Mouse (Mus musculus) kidney, embryonic 15.5 days (tissue): Measurements from ENCODE around the gene Rab21. TPM values are rescaled to one million over a fixed set of nuclear protein-coding genes. Genes with fewer than 3 reads are reported as not detected.
A peak's percentile ranks its signal among the peaks of the same experiment; 100 is the strongest.

Experiments
- ATAC-seq: fragments of 200-750 bp; cut with Nextera tagmentation; replicated peaks from 2 replicates; pipeline ENCODE4 v1.8.0; 2017; ENCODE audit warnings: moderate TSS enrichment; ENCODE audit not compliant: low FRiP score
- H3K27ac ChIP-seq: fragments of 300-500 bp; sonication (generic); 2 replicates; pipeline ENCODE4 v1.5.1; 2015; ENCODE audit warnings: mild to moderate bottlenecking, inconsistent platforms
- H3K27me3 ChIP-seq: fragments of 300-500 bp; sonication (generic); 2 replicates; pipeline ENCODE4 v1.6.1; 2015; ENCODE audit warnings: inconsistent platforms
- H3K36me3 ChIP-seq: fragments of 300-500 bp; sonication (generic); 2 replicates; pipeline ENCODE4 v1.6.1; 2015; ENCODE audit warnings: inconsistent platforms
- H3K4me1 ChIP-seq: fragments of 300-500 bp; sonication (generic); 2 replicates; pipeline ENCODE4 v1.6.1; 2015; ENCODE audit warnings: inconsistent platforms
- H3K4me2 ChIP-seq: fragments of 300-500 bp; sonication (generic); 2 replicates; pipeline ENCODE4 v1.6.1; 2015; ENCODE audit warnings: moderate library complexity, mild to moderate bottlenecking, inconsistent platforms
- H3K4me3 ChIP-seq: fragments of 300-500 bp; sonication (generic); replicated peaks from 2 replicates; pipeline ENCODE4 v1.5.1; 2015; ENCODE audit warnings: mild to moderate bottlenecking, inconsistent platforms
- H3K9ac ChIP-seq: fragments of 300-500 bp; sonication (generic); 2 replicates; pipeline ENCODE4 v1.6.1; 2015; ENCODE audit warnings: mild to moderate bottlenecking, inconsistent platforms
- H3K9me3 ChIP-seq: fragments of 300-500 bp; sonication (generic); replicated peaks from 2 replicates; pipeline ENCODE4 v1.6.1; 2016; ENCODE audit warnings: inconsistent platforms
- WGBS: fragments of 180-500 bp; shearing (Covaris S2); methylation state at CpG from one replicate; pipeline ENCODE4 v1.1.7; 2015; ENCODE audit warnings: mixed read lengths; 5-methylcytosine and 5-hydroxymethylcytosine counted together
- polyA plus RNA-seq: library from polyadenylated mRNA; unstranded; fragments of >200 nt; fragmentation: Nextera tagmentation; extraction: Ambion mirVana; gene quantifications from 2 replicates; pipeline ENCODE4 v1.2.1, GENCODE M21; 2015

The Rab21 gene
- polyA plus RNA-seq, 1 experiment from 2014 or later, result 5.3 TPM

DNA sequence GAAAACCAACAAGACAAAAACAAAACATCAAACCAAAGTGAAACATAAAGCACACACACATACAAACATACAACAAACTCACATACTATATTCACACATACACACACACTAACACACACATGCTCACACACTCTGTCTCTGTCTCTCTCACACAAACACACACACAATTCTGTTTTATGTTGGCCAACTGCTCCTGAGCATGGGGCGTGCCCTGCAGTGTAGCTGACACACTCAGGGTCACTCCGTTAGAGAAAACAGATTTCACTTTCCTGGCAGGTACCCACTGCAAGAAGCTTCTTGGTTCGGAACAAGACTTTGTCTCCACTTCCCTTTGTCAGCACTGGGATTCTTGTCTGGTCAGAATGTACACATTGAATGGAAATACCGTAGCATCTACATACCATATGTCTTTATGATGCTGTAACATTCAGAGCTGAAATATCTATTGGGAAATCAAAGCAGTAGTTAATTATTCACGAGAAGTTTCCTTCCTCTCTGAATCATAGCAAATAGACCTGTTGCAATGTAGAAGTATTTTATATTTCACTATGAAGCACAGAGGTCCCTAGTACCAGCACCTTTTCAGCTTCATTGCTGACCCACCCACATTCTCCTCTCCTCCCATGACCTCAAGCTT lies 52.4 kb downstream of the Rab21 start:
- H3K4me2 ChIP-seq, result no peak overlapping the region
- H3K9me3 ChIP-seq, result peaks cover 3% of the 10 kb centered on the region; the same call in 1 of the 2 replicates
- H3K4me3 ChIP-seq, result no peak overlapping the region
- no peaks in the 10 kb centered on the region for H3K36me3 ChIP-seq
- no peak overlapping the region for H3K9ac ChIP-seq
- 55% methylated on average over 5 of the region's 5 CpGs for WGBS
- no peak for ATAC-seq
- H3K4me1 ChIP-seq, result no peaks in the 10 kb centered on the region
- no peaks in the 10 kb centered on the region for H3K27me3 ChIP-seq
- H3K27ac ChIP-seq, result no peak overlapping the region

DNA sequence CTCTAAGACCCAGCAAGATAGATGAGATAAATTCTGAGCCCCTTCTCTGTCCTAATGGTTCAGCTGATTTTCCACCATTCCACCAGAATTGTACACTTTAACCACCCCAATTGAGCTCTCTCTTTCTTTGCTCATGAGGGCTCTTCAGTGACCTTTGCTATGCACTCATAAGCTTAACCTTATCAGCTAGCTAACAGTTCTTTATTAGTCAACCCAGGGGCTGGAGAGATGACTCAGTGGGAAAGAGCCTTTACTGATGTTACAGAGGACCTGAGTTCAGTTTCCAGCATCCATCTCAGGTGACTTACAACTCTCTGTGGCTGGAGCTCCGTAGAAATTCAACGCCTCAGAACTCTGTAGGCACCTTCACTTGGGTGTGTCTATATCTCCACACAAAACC lies 53.1 kb downstream of the Rab21 start:
- no peaks in the 10 kb centered on the region for H3K36me3 ChIP-seq
- no peak overlapping the region for H3K27ac ChIP-seq
- H3K9ac ChIP-seq, result no peak overlapping the region
- no peaks in the 10 kb centered on the region for H3K4me1 ChIP-seq
- H3K27me3 ChIP-seq, result no peaks in the 10 kb centered on the region
- H3K4me3 ChIP-seq, result no peak overlapping the region
- WGBS, result 79% methylated on average over 2 of the region's 2 CpGs
- no peak overlapping the region for H3K4me2 ChIP-seq
- ATAC-seq, result no peak
- peaks cover 3% of the 10 kb centered on the region; the same call in 1 of the 2 replicates for H3K9me3 ChIP-seq

DNA sequence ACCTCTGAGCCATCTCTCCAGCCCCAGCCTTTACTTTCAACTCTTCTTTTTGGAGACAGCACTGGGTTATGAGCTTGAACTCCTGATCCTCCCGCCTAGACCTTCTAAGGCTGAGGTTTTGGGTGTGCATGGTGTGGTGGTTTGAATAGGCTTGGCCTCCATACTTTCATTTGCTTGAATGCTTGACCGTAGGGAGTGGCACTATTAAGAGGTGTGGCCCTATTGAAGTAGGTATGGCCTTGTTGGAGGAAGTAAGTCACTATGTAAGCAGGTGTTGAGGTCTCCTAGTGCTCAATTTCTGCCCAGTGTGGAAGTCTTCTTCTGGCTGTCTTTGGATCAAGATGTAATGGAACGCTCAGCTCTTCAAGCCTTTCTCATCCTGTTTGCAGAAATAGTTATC lies 54.0 kb downstream of the Rab21 start:
- 87% methylated on average over 3 of the region's 3 CpGs for WGBS
- peaks cover 3% of the 10 kb centered on the region; the same call in 1 of the 2 replicates for H3K9me3 ChIP-seq
- H3K27me3 ChIP-seq, result no peaks in the 10 kb centered on the region
- no peak overlapping the region for H3K9ac ChIP-seq
- H3K4me2 ChIP-seq, result no peak overlapping the region
- H3K27ac ChIP-seq, result no peak overlapping the region
- H3K4me1 ChIP-seq, result no peaks in the 10 kb centered on the region
- no peak for ATAC-seq
- H3K4me3 ChIP-seq, result no peak overlapping the region
- no peaks in the 10 kb centered on the region for H3K36me3 ChIP-seq

DNA sequence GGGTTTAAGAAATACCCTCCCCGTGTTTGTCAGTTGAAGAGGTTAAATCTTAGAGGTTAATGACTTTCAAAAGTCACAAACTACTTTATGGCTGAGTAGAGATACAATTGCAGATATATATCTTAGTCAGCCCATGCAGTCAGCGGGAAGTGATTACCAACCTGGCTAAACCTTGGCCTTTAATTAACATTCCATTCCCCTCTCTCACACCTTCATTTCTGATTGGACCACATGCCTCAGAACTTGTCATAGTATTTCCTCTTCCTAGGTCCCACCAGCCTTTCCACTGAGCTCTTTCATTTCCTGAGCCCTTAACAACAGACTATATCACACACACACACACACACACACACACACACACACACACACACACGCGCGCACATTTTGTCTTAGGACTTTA lies 59.2 kb downstream of the Rab21 start:
- Histone ChIP-seq H3K27ac (no peak overlapping the region), H3K4me2 (no peak overlapping the region), H3K27me3 (no peaks in the 10 kb centered on the region), H3K4me1 (peaks cover 3% of the 10 kb centered on the region; the same call in 1 of the 2 replicates), H3K9ac (no peak overlapping the region), H3K9me3 (peaks cover 3% of the 10 kb centered on the region; the same call in 1 of the 2 replicates), H3K36me3 (no peaks in the 10 kb centered on the region), H3K4me3 (no peak overlapping the region)
- WGBS, result 62% methylated on average over 5 of the region's 5 CpGs
- no peak for ATAC-seq

DNA sequence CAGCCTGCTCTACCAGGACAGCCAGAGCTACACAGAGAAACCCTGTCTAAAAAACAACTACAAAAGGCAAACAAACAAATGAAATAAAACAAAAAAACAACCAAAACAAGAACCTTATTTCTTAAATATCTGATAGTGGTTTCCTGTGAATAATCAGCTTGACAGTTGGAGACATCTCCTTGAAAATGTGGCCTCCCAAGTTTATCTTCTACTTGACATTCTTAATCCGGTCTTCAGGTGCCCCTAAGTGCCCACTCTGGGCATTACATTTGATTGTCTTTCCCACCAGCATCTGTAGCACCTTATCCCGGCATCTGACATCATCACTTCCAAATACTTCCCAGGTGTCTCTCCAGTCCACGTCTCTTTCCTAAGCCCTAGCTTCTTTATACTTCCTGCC lies 61.9 kb downstream of the Rab21 start:
- Histone ChIP-seq H3K4me1 (peaks cover 18% of the 10 kb centered on the region), H3K4me2 (no peak overlapping the region), H3K9ac (no peak overlapping the region), H3K27ac (no peak overlapping the region), H3K4me3 (no peak overlapping the region), H3K36me3 (no peaks in the 10 kb centered on the region), H3K9me3 (no peaks in the 10 kb centered on the region), H3K27me3 (no peaks in the 10 kb centered on the region)
- 78% methylated on average over 3 of the region's 3 CpGs for WGBS
- ATAC-seq, result no peak

DNA sequence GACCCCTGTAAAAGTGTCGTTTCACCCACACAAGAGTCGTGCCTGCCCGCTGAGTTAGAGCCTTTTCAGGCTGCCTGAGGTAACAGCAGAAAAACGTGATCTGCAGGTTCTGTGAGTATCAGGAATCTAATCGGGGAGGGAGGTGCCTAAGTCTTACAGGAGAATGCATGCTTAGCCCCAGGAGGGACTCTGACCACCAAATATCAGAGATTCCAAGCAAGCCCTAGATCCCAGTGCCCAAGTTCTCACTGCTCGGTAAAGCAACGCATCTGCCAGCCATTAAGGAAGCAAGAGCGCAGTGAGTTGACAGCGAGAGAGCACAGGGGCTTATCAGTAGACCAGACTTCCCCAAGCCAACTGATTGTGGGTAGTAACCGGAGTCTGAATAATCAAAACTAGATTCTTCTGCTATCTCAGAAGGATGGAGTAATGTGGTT lies 63.1 kb downstream of the Rab21 start:
- H3K4me1 ChIP-seq, result peaks cover 22% of the 10 kb centered on the region

DNA sequence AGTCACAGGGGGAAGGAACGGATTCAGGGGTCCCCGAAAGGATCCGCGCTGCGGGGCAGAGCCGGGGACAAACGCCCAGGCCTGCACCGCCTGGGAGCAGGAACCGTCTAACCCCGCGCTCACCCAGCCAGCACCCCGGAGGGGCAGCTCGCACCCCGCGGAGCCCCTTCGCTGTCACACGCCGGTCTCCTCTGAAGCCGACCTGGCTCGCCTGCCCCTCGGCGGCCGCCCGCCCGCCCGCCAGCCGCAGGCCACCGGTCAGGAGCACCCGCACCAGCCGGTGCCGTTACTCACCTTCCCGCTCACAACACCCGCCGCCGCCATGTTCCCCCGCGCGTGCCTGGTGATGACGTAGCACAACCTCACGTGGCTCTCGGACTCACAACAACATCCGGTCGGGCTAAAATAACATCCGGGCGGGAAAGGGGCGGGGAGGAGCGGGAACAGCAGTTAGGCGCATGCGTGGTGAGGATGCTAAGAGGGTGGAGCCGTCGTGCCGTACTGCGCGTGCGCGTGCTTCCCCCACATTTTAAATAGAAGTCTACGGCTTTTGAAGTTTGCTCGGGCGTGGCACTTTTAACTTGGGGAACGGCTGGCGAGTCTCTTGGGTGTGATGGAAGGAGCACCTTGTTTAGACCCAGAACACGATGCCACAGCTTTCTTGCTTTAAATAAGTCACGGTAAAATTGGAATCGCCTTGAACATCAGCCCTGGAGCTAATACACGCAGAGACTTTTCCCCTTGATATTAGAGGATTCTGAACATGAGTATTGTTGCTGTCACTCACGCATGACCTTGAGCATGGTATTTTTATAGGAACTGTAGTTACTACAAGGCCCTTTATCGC lies 64.1 kb downstream of the Rab21 start, which contains the start of gene Tbc1d15:
Tbc1d15 (minus strand) TSS at position 380 of the 847 bp plus-strand sequence.
- Histone ChIP-seq H3K9ac (peak within 1 kb of the TSS; percentile 76), H3K27ac (peak within 1 kb of the TSS; percentile 83), H3K4me3 (peak within 1 kb of the TSS; percentile 84), H3K27me3 (no peaks in the 10 kb centered on the region), H3K9me3 (no peaks in the 10 kb centered on the region), H3K4me1 (peaks cover 22% of the 10 kb centered on the region), H3K36me3 (no peaks in the 10 kb centered on the region), H3K4me2 (peak within 1 kb of the TSS; percentile 78)
- WGBS, result under 1% methylated on average over 67 of the region's 67 CpGs
- ATAC-seq, result peak; percentile 96

More for the DNA sequence above, 63.1 kb downstream of the Rab21 start:
- WGBS, result 5% methylated on average over 10 of the region's 10 CpGs
- peak overlapping the region; percentile 84 for H3K4me3 ChIP-seq
- peak; percentile 11; the same call in 1 of the 2 replicates for ATAC-seq
- peak overlapping the region; percentile 78 for H3K4me2 ChIP-seq
- H3K36me3 ChIP-seq, result no peaks in the 10 kb centered on the region
- no peaks in the 10 kb centered on the region for H3K9me3 ChIP-seq
- peak overlapping the region; percentile 83 for H3K27ac ChIP-seq
- no peaks in the 10 kb centered on the region for H3K27me3 ChIP-seq
- peak overlapping the region; percentile 37 for H3K9ac ChIP-seq

DNA sequence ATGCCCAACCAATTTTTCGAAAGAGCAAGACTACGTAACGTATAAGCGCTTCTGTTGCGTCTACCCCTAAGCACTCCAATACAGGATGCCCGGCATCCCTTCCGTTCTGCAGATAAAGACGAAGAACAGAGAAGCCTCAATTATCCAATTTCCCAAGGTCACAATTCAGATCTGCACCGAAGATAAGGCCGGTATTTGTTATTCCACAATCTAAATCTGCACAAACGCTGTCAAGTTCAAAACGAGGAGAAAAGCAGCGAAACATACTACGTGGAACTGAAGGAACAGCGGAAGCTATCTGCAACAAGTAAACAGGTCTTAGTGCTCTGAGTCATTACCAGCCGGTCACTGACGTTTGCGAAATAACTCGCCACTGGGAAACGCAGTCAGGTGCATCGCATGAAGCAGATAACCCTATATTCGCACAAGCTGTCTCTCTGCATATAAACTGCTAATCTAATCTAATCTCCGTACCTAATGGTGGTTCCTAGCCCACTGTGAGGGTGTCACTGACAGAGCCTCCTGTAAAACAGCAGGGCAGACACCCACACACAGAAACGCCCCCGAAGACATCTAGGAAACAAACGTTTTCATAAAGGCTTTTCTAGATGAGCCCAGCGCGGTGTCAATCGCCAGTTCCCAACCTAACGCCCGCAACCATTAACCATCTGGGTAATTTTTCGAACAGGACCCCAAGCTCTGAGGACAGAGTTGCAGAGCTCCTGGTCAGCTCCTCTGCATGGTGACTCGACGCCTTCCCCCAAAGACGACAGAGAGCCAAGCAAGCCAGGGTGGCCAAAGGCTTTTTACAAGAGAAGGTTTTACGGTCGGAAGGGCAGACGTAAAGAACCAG lies 64.9 kb downstream of the Rab21 start:
- peak overlapping the region; percentile 61 for H3K27ac ChIP-seq
- 30% methylated on average over 35 of the region's 38 CpGs for WGBS
- ATAC-seq, result no peak; the same call in 1 of the 2 replicates

DNA sequence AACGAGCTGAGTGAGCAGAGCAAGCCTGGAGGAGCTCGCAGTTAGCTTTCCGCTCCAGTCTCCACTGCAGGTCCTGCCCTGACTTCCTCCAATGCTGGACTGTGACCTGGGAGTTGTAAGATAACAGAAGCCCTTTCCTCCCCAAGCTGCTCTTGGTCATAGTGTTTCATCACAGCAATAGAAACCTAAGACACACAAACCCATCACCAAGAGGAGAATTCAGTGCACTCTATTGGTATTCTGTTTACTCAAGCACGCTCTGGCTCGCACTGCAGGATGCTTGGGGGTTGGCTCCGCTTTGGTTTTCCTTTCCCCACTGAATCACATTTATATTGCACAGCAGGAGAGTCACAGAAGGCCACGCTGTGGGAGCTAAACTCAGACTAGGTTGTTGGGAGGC lies 67.4 kb downstream of the Rab21 start:
- Histone ChIP-seq H3K9ac (no peak overlapping the region), H3K9me3 (no peaks in the 10 kb centered on the region), H3K4me1 (peaks cover 22% of the 10 kb centered on the region), H3K4me2 (peak overlapping the region; percentile 10; the same call in 1 of the 2 replicates), H3K4me3 (no peak overlapping the region), H3K27ac (no peak overlapping the region; the same call in 1 of the 2 replicates), H3K36me3 (no peaks in the 10 kb centered on the region), H3K27me3 (no peaks in the 10 kb centered on the region)
- ATAC-seq, result 0 out of 2 replicates have a peak, but pooled peaks have one; percentile 9
- 19% methylated on average over 7 of the region's 7 CpGs for WGBS

More for the DNA sequence above, 64.9 kb downstream of the Rab21 start:
- Histone ChIP-seq H3K27me3 (no peaks in the 10 kb centered on the region), H3K9me3 (no peaks in the 10 kb centered on the region), H3K4me3 (peak overlapping the region; percentile 84), H3K4me1 (peaks cover 22% of the 10 kb centered on the region), H3K36me3 (no peaks in the 10 kb centered on the region), H3K9ac (peak overlapping the region; percentile 76), H3K4me2 (peak overlapping the region; percentile 61)

DNA sequence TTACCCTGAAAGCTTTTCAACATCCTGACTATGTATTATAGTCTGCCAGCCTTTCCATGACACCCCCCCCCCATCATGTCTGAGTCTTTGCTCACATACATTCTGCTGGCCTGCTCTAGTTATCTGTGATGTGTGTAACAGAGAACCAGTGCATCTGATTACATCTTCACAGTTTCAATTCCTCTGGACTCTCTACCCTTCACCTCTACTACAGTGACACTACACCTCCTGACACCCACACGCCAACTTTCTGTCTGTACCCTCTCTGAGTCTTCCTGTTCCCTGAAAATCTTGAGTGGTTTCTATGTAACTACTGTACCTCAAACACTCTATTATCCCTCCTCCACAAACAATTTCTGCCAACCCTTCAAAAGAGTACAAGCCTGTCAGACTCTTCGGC lies 69.9 kb downstream of the Rab21 start:
- Histone ChIP-seq H3K36me3 (no peaks in the 10 kb centered on the region), H3K4me1 (peaks cover 27% of the 10 kb centered on the region), H3K9ac (no peak overlapping the region), H3K4me3 (no peak overlapping the region), H3K27me3 (no peaks in the 10 kb centered on the region), H3K27ac (no peak overlapping the region), H3K4me2 (no peak overlapping the region), H3K9me3 (no peaks in the 10 kb centered on the region)
- WGBS, result 92% methylated on average over 2 of the region's 2 CpGs
- ATAC-seq, result no peak

DNA sequence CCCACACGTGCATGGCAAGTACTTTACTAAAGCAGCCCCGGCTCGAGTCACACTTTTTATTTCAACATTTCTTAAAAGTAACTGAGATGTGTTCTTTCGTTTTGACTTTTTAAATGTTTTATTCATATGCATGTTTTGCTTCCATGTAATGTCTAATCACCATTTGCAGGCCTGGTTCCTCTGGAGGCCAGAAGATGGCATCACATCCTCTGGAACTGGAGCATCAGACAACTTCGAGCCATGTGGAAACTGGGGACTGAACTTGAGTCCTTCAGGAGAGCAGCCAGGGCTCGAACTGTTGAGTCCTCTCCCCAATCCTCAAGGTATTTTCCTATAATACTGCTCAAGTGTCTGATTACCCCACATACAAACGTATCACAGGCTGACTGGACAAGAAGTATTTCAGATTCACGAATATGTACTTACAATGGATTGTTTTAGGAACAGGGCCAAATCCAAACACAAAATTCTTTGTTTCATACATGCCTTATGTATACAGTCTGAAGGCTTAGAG lies 74.3 kb downstream of the Rab21 start:
- ATAC-seq, result no peak
- 80% methylated on average over 8 of the region's 8 CpGs for WGBS
- no peak overlapping the region for H3K27ac ChIP-seq
- no peak overlapping the region for H3K4me2 ChIP-seq
- H3K36me3 ChIP-seq, result peaks cover 33% of the 10 kb centered on the region
- peaks cover 8% of the 10 kb centered on the region for H3K4me1 ChIP-seq
- H3K4me3 ChIP-seq, result no peak overlapping the region
- no peaks in the 10 kb centered on the region for H3K9me3 ChIP-seq
- no peaks in the 10 kb centered on the region for H3K27me3 ChIP-seq
- no peak overlapping the region for H3K9ac ChIP-seq
